Mouse (Mus musculus): ENCODE data around the gene Twf2.

DNA sequence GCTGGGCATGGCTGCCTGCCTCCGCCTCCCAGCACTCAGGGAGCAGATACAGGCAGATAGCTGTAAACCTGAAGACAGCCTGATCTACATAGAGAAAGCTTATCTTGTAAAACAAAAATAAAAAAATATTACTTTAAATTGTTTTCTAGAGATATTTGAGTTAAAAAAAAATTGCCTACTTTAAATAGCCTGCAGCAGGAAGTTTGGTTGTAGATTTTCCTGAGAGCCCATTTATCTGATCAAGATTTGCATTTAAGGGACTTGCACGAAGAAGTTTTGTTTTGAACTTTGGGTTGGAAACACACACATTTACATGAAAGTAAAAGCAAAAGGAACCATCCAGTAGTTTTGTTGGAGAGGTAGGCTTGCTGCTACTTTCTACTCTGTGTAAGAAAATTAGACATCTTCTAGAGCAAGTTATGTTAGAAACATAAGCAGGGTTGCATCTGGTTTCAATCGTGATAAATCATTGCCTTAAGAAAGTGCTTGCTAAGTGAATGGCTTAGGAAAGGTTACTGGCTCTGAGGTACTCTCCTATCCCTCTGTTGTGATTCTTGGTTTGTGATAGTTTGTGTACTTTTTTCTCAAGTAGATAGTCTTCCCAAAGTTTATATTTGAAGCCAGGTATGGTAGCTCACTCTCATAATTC lies 27.2 kb upstream of the Twf2 start:
- TF ChIP-seq POLR2A (IDR thresholded peaks at IDR 0.05; ENCODE audit: borderline replicate concordance, low read depth, low read length) (no peak), CTCF (IDR thresholded peaks at IDR 0.05; ENCODE audit: low read depth, low read length) (no peak)
